8 mouse cellular contexts compared by ENCODE assay signal in the genomic region with DNA sequence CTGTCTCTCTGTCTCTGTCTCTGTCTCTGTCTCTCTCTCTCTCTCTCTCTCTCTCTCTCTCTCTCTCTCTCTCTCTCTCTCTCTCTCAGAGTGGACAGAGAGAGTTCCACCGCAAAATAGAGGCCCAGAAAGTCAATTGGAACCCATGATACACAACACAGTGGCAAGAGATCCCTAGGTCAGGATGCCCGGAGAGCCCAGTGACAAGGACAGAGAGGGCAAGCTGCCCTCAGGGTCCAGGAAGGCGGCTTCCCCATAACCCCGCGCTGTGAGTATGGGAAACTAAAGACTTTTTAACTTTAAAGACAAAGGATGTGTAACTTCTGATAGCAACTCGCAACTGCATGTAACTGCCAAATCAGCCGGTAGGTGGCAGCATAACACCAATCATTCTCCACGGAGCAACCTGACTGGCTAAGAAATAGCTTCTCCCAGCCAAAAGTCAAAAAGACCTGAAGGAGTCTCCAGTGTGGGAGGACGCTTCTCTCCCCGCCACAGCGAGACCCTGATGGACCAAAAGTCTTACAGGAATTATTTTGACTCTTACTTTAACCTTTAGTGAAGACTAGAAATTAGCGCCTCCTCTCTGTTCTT.
DNase-seq lines count a peak whose midpoint lies in the region; ATAC-seq lines count a peak whose summit lies in the region.

No protein-coding gene starts in this region.

- ATAC-seq in activated CD4-positive, CD25-positive, alpha-beta regulatory T cell, adult 4 months: peak; percentile 80

- peak; percentile 84 to 93 for DNase-seq in cerebellum, postnatal 36 days
- DNase-seq in frontal cortex, postnatal 36 days (ENCODE audit: low spot score in 2 of 2): peak; percentile 92 to 94
- peak; percentile 89 for DNase-seq in induced T-regulatory cell, adult 2 months (ENCODE audit: low read depth)
- peak; percentile 33 to 94 for DNase-seq in left cerebral cortex, adult 8-10 months (ENCODE audit: low spot score in 2 of 2)
- DNase-seq in mesoderm, embryonic 11.5 days (ENCODE audit: low read depth, low spot score): peak; percentile 91
- peak; percentile 82 for DNase-seq in right cerebral cortex, postnatal 25 days
- DNase-seq in urinary bladder, postnatal 4 days (ENCODE audit: low spot score in 2 of 2): peak; percentile 76 to 90

Comparison
In these comparisons a context has a peak if more than half of its experiments do, and no peak if none do; other contexts are left out.
1. Peak in every context shown above with its lines: DNase-seq and ATAC-seq.